Mouse (Mus musculus): ENCODE measurements at regions not wholly inside any gene's neighbourhood (a gene's known extent, or its start where the extent isn't known, plus 50 kb on each side); places are given as distances from the start of the nearest gene placed in this dataset.
A peak's percentile ranks its signal among the peaks of the same experiment; 100 is the strongest.

GRCm38 (mm10) chr11:34153749-34154525 is 54.0 kb downstream of the Foxi1 start:
- 87% methylated on average over 5 of the region's 5 CpGs for WGBS
- no peak for ATAC-seq (ENCODE audit: insufficient number of reproducible peaks, insufficient read depth, low FRiP score, low TSS enrichment, low read depth)
- Histone ChIP-seq H3K27ac (no peak overlapping the region), H3K9ac (replicated peaks) (no peak overlapping the region), H3K4me1 (replicated peaks) (no peaks in the 10 kb centered on the region), H3K4me3 (replicated peaks) (no peak overlapping the region), H3K27me3 (no peaks in the 10 kb centered on the region), H3K4me2 (no peak overlapping the region), H3K36me3 (no peaks in the 10 kb centered on the region), H3K9me3 (no peaks in the 10 kb centered on the region)

- Histone ChIP-seq H3K4me2 (no peak overlapping the region), H3K27me3 (no peaks in the 10 kb centered on the region), H3K4me1 (replicated peaks) (no peaks in the 10 kb centered on the region), H3K36me3 (no peaks in the 10 kb centered on the region), H3K27ac (no peak overlapping the region), H3K9me3 (no peaks in the 10 kb centered on the region), H3K4me3 (replicated peaks) (no peak overlapping the region), H3K9ac (replicated peaks) (no peak overlapping the region)
- 33% methylated on average over 5 of the region's 5 CpGs for WGBS
- ATAC-seq (ENCODE audit: insufficient number of reproducible peaks, insufficient read depth, low FRiP score, low TSS enrichment, low read depth), result peak; percentile 42; the same call in 1 of the 2 replicates
These were observed 51.1 kb upstream of the 4930469K13Rik start for GRCm38 (mm10) chr11:34149370-34149976.
